17 mouse cellular contexts compared by ENCODE assay signal in genomic region chr3:96690298-96690697, GRCm38 (mm10). TPM values are rescaled to one million over a fixed set of nuclear protein-coding genes. Genes with fewer than 3 reads are reported as not detected.
DNase-seq lines count a peak whose midpoint lies in the region; ATAC-seq and TF ChIP-seq lines count a peak whose summit lies in the region.
"Had no signal": no experiment of that assay in that cellular context is flagged by ENCODE, and none has a peak within 500 bp of the region (broad histone marks: within the 10 kb centered on the region; RNA-seq: fewer than 3 reads in every experiment).

No protein-coding gene starts in this region.

- no peaks in the 10 kb centered on the region for H3K36me3 ChIP-seq in intestine, postnatal 0 days (ENCODE audit: control insufficient read depth, insufficient read depth)
- no peaks in the 10 kb centered on the region for H3K36me3 ChIP-seq in intestine, embryonic 16.5 days (ENCODE audit: control insufficient read depth, insufficient read depth, low read length)
- no peaks in the 10 kb centered on the region for H3K36me3 ChIP-seq in midbrain, embryonic 12.5 days
- H3K36me3 ChIP-seq in midbrain, embryonic 11.5 days (ENCODE audit: control insufficient read depth, insufficient read depth, low read length) = no peaks in the 10 kb centered on the region
- no peaks in the 10 kb centered on the region for H3K36me3 ChIP-seq in splenic B cell, adult 2 months (ENCODE audit: control insufficient read depth, insufficient read depth, low read length, poor library complexity, severe bottlenecking)
- H3K36me3 ChIP-seq: embryonic facial prominence, embryonic 12.5 days; liver, embryonic 15.5 days; midbrain, embryonic 10.5 days; neural tube, embryonic 12.5 days had no signal

- peaks cover 4% of the 10 kb centered on the region; the same call in 1 of the 2 replicates for H3K27me3 ChIP-seq in intestine, postnatal 0 days (replicated peaks; ENCODE audit: control insufficient read depth, insufficient read depth, low read length)
- no peaks in the 10 kb centered on the region for H3K27me3 ChIP-seq in intestine, embryonic 16.5 days (replicated peaks; ENCODE audit: control insufficient read depth, insufficient read depth, low read length)
- H3K27me3 ChIP-seq in midbrain, embryonic 12.5 days = peaks cover 12% of the 10 kb centered on the region; the same call in 1 of the 2 replicates
- H3K27me3 ChIP-seq in midbrain, embryonic 11.5 days (ENCODE audit: control insufficient read depth, insufficient read depth, low read length) = no peaks in the 10 kb centered on the region
- no peaks in the 10 kb centered on the region for H3K27me3 ChIP-seq in splenic B cell, adult 2 months (ENCODE audit: control insufficient read depth, insufficient read depth, low read length, poor library complexity, severe bottlenecking)
- H3K27me3 ChIP-seq: embryonic facial prominence, embryonic 12.5 days had no signal

- H3K9me3 ChIP-seq in intestine, postnatal 0 days (ENCODE audit: control insufficient read depth) = no peaks in the 10 kb centered on the region
- H3K9me3 ChIP-seq in intestine, embryonic 16.5 days (ENCODE audit: control insufficient read depth, low read length) = no peaks in the 10 kb centered on the region
- H3K9me3 ChIP-seq in midbrain, embryonic 12.5 days = no peaks in the 10 kb centered on the region
- H3K9me3 ChIP-seq in midbrain, embryonic 11.5 days (ENCODE audit: control insufficient read depth, low read length) = no peaks in the 10 kb centered on the region
- H3K9me3 ChIP-seq: embryonic facial prominence, embryonic 12.5 days; liver, embryonic 15.5 days; midbrain, embryonic 10.5 days; neural tube, embryonic 12.5 days had no signal

- no peaks in the 10 kb centered on the region for H3K4me1 ChIP-seq in intestine, postnatal 0 days (replicated peaks; ENCODE audit: control insufficient read depth, insufficient read depth, low read length)
- H3K4me1 ChIP-seq in intestine, embryonic 16.5 days (ENCODE audit: control insufficient read depth, insufficient read depth, low read length) = no peaks in the 10 kb centered on the region
- H3K4me1 ChIP-seq in midbrain, embryonic 12.5 days = peaks cover 12% of the 10 kb centered on the region
- H3K4me1 ChIP-seq in midbrain, embryonic 11.5 days (ENCODE audit: control insufficient read depth, insufficient read depth, low read length) = peaks cover 6% of the 10 kb centered on the region
- H3K4me1 ChIP-seq: liver, embryonic 15.5 days; neural tube, embryonic 12.5 days had no signal

- H3K27ac ChIP-seq in intestine, postnatal 0 days (ENCODE audit: low read depth, low read length) = no peak overlapping the region
- H3K27ac ChIP-seq in intestine, embryonic 16.5 days (ENCODE audit: low read length) = no peak overlapping the region
- no peak overlapping the region for H3K27ac ChIP-seq in midbrain, embryonic 12.5 days (replicated peaks)
- no peak overlapping the region for H3K27ac ChIP-seq in midbrain, embryonic 11.5 days (ENCODE audit: low read depth, low read length)
- H3K27ac ChIP-seq: embryonic facial prominence, embryonic 12.5 days; liver, embryonic 15.5 days; midbrain, embryonic 10.5 days; neural tube, embryonic 12.5 days had no signal

- peak; percentile 57 for TF ChIP-seq CTCF in intestine, postnatal 0 days (IDR thresholded peaks at IDR 0.05; ENCODE audit: low read depth)

- no peak overlapping the region for H3K4me2 ChIP-seq in intestine, postnatal 0 days (replicated peaks; ENCODE audit: low read depth)
- no peak overlapping the region for H3K4me2 ChIP-seq in intestine, embryonic 16.5 days (ENCODE audit: low read depth, low read length)
- H3K4me2 ChIP-seq in midbrain, embryonic 12.5 days (replicated peaks) = no peak overlapping the region
- H3K4me2 ChIP-seq in midbrain, embryonic 11.5 days = no peak overlapping the region
- H3K4me2 ChIP-seq: embryonic facial prominence, embryonic 12.5 days; liver, embryonic 15.5 days; neural tube, embryonic 12.5 days had no signal

- 0 out of 2 replicates have a peak, but pooled peaks have one; percentile 19 for ATAC-seq in intestine, postnatal 0 days
- ATAC-seq in intestine, embryonic 16.5 days = no peak
- ATAC-seq in midbrain, embryonic 12.5 days (ENCODE audit: low FRiP score, low read depth) = 0 out of 2 replicates have a peak, but pooled peaks have one; percentile 12
- ATAC-seq in midbrain, embryonic 11.5 days (ENCODE audit: low FRiP score) = no peak
- ATAC-seq in common myeloid progenitor, adult 5-6 weeks (replicated peaks; ENCODE audit: low read depth, poor library complexity, severe bottlenecking) = peak; percentile 85

- no peak overlapping the region for H3K9ac ChIP-seq in intestine, postnatal 0 days (ENCODE audit: low read depth, low read length)
- no peak overlapping the region for H3K9ac ChIP-seq in intestine, embryonic 16.5 days (ENCODE audit: low read depth, low read length)
- H3K9ac ChIP-seq in midbrain, embryonic 12.5 days (replicated peaks) = no peak overlapping the region
- no peak overlapping the region for H3K9ac ChIP-seq in midbrain, embryonic 11.5 days (ENCODE audit: low read length)
- H3K9ac ChIP-seq: embryonic facial prominence, embryonic 12.5 days; liver, embryonic 15.5 days; neural tube, embryonic 12.5 days had no signal

- no peak overlapping the region for H3K4me3 ChIP-seq in intestine, postnatal 0 days (ENCODE audit: low read depth, low read length)
- H3K4me3 ChIP-seq in intestine, embryonic 16.5 days (ENCODE audit: low read length) = no peak overlapping the region
- H3K4me3 ChIP-seq in midbrain, embryonic 12.5 days = no peak overlapping the region
- no peak overlapping the region for H3K4me3 ChIP-seq in midbrain, embryonic 11.5 days (ENCODE audit: low read depth, low read length)
- H3K4me3 ChIP-seq: embryonic facial prominence, embryonic 12.5 days; liver, embryonic 15.5 days; midbrain, embryonic 10.5 days; neural tube, embryonic 12.5 days had no signal

- 38% methylated on average over 3 of the region's 3 CpGs for WGBS in intestine, postnatal 0 days
- 57% methylated on average over 3 of the region's 3 CpGs for WGBS in intestine, embryonic 16.5 days
- 54% methylated on average over 3 of the region's 3 CpGs for WGBS in midbrain, embryonic 12.5 days
- 52% methylated on average over 3 of the region's 3 CpGs for WGBS in midbrain, embryonic 11.5 days

- no peak for DNase-seq in midbrain, embryonic 11.5 days (ENCODE audit: low spot score, missing footprints)
- DNase-seq in splenic B cell, adult 2 months (ENCODE audit: low read depth, low spot score) = peak; percentile 45
- no peak for DNase-seq in layer of hippocampus, adult 8-10 months (ENCODE audit: low spot score in 2 of 2)
- no peak for DNase-seq in retina, embryonic 14.5 days (ENCODE audit: low spot score)
- DNase-seq: adrenal gland, postnatal 36 days; cerebellum, postnatal 14 days; heart, adult 18-20 months; heart, postnatal 4 days; kidney, adult 18-20 months had no signal

RNA-seq across cellular contexts. Expression of gene Pias3, which starts 5.9 kb away (rescaled TPM):
- polyA plus RNA-seq in intestine, postnatal 0 days (2015; fragmentation: Nextera tagmentation; extraction: Ambion mirVana) = 15.2 and 16.1 TPM in 2 replicates
- polyA plus RNA-seq in intestine, embryonic 16.5 days (2015; fragmentation: Nextera tagmentation; extraction: Ambion mirVana) = 35.7 and 36.6 TPM in 2 replicates
- 45.9 and 47.0 TPM in 2 replicates for polyA plus RNA-seq in midbrain, embryonic 12.5 days (2016; fragmentation: Nextera tagmentation; extraction: Ambion mirVana)
- polyA plus RNA-seq in midbrain, embryonic 11.5 days (2014; fragmentation: Nextera tagmentation; extraction: Ambion mirVana) = 26.8 and 29.2 TPM in 2 replicates
- total RNA-seq in common myeloid progenitor, adult 5-6 weeks (2017) = 4.7 and 6.2 TPM in 2 replicates
- total RNA-seq in layer of hippocampus, adult 8-10 months (2022) = 10 to 100 TPM; 30.3 to 37.7 (median 34.3) TPM

RNA-seq across cellular contexts. Expression of gene Nudt17, which starts 18.1 kb away (rescaled TPM):
- 2.2 and 2.8 TPM in 2 replicates for polyA plus RNA-seq in intestine, postnatal 0 days (2015; fragmentation: Nextera tagmentation; extraction: Ambion mirVana)
- polyA plus RNA-seq in intestine, embryonic 16.5 days (2015; fragmentation: Nextera tagmentation; extraction: Ambion mirVana) = 5.6 and 6.2 TPM in 2 replicates
- 12.6 and 13.0 TPM in 2 replicates for polyA plus RNA-seq in midbrain, embryonic 12.5 days (2016; fragmentation: Nextera tagmentation; extraction: Ambion mirVana)
- polyA plus RNA-seq in midbrain, embryonic 11.5 days (2014; fragmentation: Nextera tagmentation; extraction: Ambion mirVana) = 14.4 and 16.3 TPM in 2 replicates
- total RNA-seq in common myeloid progenitor, adult 5-6 weeks (2017) = 0.15 TPM in 1 of 2 replicates, not detected in the other
- total RNA-seq in layer of hippocampus, adult 8-10 months (2022) = 10 to 100 TPM; 12.6 to 18.6 (median 14.5) TPM

RNA-seq across cellular contexts. Expression of gene Ankrd35, which starts 20.4 kb away (rescaled TPM):
- polyA plus RNA-seq in intestine, postnatal 0 days (2015; fragmentation: Nextera tagmentation; extraction: Ambion mirVana) = 0.22 and 0.29 TPM in 2 replicates
- polyA plus RNA-seq in intestine, embryonic 16.5 days (2015; fragmentation: Nextera tagmentation; extraction: Ambion mirVana) = 0.28 and 0.39 TPM in 2 replicates
- 0.33 and 0.40 TPM in 2 replicates for polyA plus RNA-seq in midbrain, embryonic 12.5 days (2016; fragmentation: Nextera tagmentation; extraction: Ambion mirVana)
- polyA plus RNA-seq in midbrain, embryonic 11.5 days (2014; fragmentation: Nextera tagmentation; extraction: Ambion mirVana) = 0.10 and 0.19 TPM in 2 replicates
- total RNA-seq in common myeloid progenitor, adult 5-6 weeks (2017) = not detected in 2 replicates
- 1 to 10 TPM; 5.9 to 8.7 (median 6.7) TPM for total RNA-seq in layer of hippocampus, adult 8-10 months (2022)

RNA-seq across cellular contexts. Expression of gene Polr3c, which starts 37.1 kb away (rescaled TPM):
- 19.7 and 20.5 TPM in 2 replicates for polyA plus RNA-seq in intestine, postnatal 0 days (2015; fragmentation: Nextera tagmentation; extraction: Ambion mirVana)
- 37.7 and 41.0 TPM in 2 replicates for polyA plus RNA-seq in intestine, embryonic 16.5 days (2015; fragmentation: Nextera tagmentation; extraction: Ambion mirVana)
- polyA plus RNA-seq in midbrain, embryonic 12.5 days (2016; fragmentation: Nextera tagmentation; extraction: Ambion mirVana) = 38.0 and 42.9 TPM in 2 replicates
- polyA plus RNA-seq in midbrain, embryonic 11.5 days (2014; fragmentation: Nextera tagmentation; extraction: Ambion mirVana) = 35.7 and 41.6 TPM in 2 replicates
- total RNA-seq in common myeloid progenitor, adult 5-6 weeks (2017) = 19.8 and 25.8 TPM in 2 replicates
- total RNA-seq in layer of hippocampus, adult 8-10 months (2022) = 10 to 100 TPM; 23.0 to 25.4 (median 25.0) TPM

RNA-seq across cellular contexts. Expression of gene Rnf115, which starts 37.2 kb away (rescaled TPM):
- 58.7 and 61.6 TPM in 2 replicates for polyA plus RNA-seq in intestine, postnatal 0 days (2015; fragmentation: Nextera tagmentation; extraction: Ambion mirVana)
- 43.6 and 47.3 TPM in 2 replicates for polyA plus RNA-seq in intestine, embryonic 16.5 days (2015; fragmentation: Nextera tagmentation; extraction: Ambion mirVana)
- 89.0 and 89.6 TPM in 2 replicates for polyA plus RNA-seq in midbrain, embryonic 12.5 days (2016; fragmentation: Nextera tagmentation; extraction: Ambion mirVana)
- polyA plus RNA-seq in midbrain, embryonic 11.5 days (2014; fragmentation: Nextera tagmentation; extraction: Ambion mirVana) = 90.3 and 98.8 TPM in 2 replicates
- 56.2 and 69.8 TPM in 2 replicates for total RNA-seq in common myeloid progenitor, adult 5-6 weeks (2017)
- 10 to 100 TPM; 58.6 to 61.8 (median 60.4) TPM for total RNA-seq in layer of hippocampus, adult 8-10 months (2022)

Comparison
In these comparisons a context has a peak if more than half of its experiments do, and no peak if none do; other contexts are left out.
1. ATAC-seq: peak in intestine, postnatal 0 days (single experiment), midbrain, embryonic 12.5 days (single experiment) and common myeloid progenitor, adult 5-6 weeks (single experiment); none in intestine, embryonic 16.5 days (single experiment) and midbrain, embryonic 11.5 days (single experiment).